Mouse (Mus musculus) liver, embryonic 13.5 days (tissue): ENCODE results near the gene Cdk10. TPM values are rescaled to one million over a fixed set of nuclear protein-coding genes. Genes with fewer than 3 reads are reported as not detected.
"Not testable (repeated sequence)": the region's sequence is repeated elsewhere in the genome, so short reads cannot be mapped to it uniquely, and the experiment has no call there.

Experiments
- ATAC-seq: fragments of 200-750 bp; cut with Nextera tagmentation; 2 replicates; pipeline ENCODE4 v1.8.0; 2017; ENCODE audit warnings: low read depth, mild to moderate bottlenecking, moderate number of reproducible peaks, moderate library complexity
- DNase-seq: peaks from one replicate; pipeline ENCODE4 v3.0.0; 2022
- H3K27ac ChIP-seq: fragments of 300-500 bp; sonication (generic); 2 replicates; pipeline ENCODE4 v1.5.1; 2015; ENCODE audit warnings: moderate library complexity, mild to moderate bottlenecking, inconsistent platforms
- H3K27me3 ChIP-seq: fragments of 300-500 bp; sonication (generic); 2 replicates; pipeline ENCODE4 v1.6.1; 2015; ENCODE audit warnings: mild to moderate bottlenecking, inconsistent platforms
- H3K36me3 ChIP-seq: fragments of 300-500 bp; sonication (generic); 2 replicates; pipeline ENCODE4 v1.6.1; 2015; ENCODE audit warnings: mild to moderate bottlenecking, inconsistent platforms
- H3K4me1 ChIP-seq: fragments of 300-500 bp; sonication (generic); replicated peaks from 2 replicates; pipeline ENCODE4 v1.6.1; 2015; ENCODE audit warnings: inconsistent platforms
- H3K4me2 ChIP-seq: fragments of 300-500 bp; sonication (generic); 2 replicates; pipeline ENCODE4 v1.6.1; 2015; ENCODE audit warnings: inconsistent platforms, mild to moderate bottlenecking, moderate library complexity
- H3K4me3 ChIP-seq: fragments of 300-500 bp; sonication (generic); replicated peaks from 2 replicates; pipeline ENCODE4 v1.5.1; 2015; ENCODE audit warnings: mild to moderate bottlenecking, inconsistent platforms
- H3K9ac ChIP-seq: fragments of 300-500 bp; sonication (generic); 2 replicates; pipeline ENCODE4 v1.6.1; 2015; ENCODE audit warnings: mild to moderate bottlenecking, inconsistent platforms
- H3K9me3 ChIP-seq: fragments of 300-500 bp; sonication (generic); replicated peaks from 2 replicates; pipeline ENCODE4 v1.6.1; 2016; ENCODE audit warnings: inconsistent platforms
- WGBS: fragments of 180-500 bp; shearing (Covaris S2); methylation state at CpG from one replicate; pipeline ENCODE4 v1.1.7; 2015; ENCODE audit not compliant: insufficient replicate concordance; 5-methylcytosine and 5-hydroxymethylcytosine counted together
- polyA plus RNA-seq: library from polyadenylated mRNA; unstranded; fragments of >200 nt; fragmentation: Nextera tagmentation; extraction: Ambion mirVana; gene quantifications from 2 replicates; pipeline ENCODE4 v1.2.1, GENCODE M21; 2015

The Cdk10 gene
- polyA plus RNA-seq, 1 experiment from 2014 or later = 12.0 TPM

DNA sequence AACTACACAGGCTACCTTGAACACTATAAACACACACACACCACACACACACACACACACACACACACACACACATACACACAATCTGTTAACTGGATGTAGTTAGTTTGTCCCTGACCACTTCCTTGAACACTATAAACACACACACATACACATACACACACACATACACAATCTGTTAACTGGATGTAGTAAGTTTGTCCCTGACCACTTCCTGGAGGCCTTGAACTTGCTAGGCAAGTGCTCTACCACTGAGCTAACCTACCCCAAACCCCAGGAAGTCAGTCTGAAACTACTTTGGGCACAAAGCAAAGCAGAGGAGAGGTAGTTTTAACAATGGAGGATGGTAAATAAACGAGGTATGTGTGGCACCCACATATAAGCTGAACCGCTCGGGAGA, 21.1 kb upstream of the Cdk10 start:
- Histone ChIP-seq H3K9me3 (no peaks in the 10 kb centered on the region), H3K27ac (no peak overlapping the region), H3K4me2 (no peak overlapping the region), H3K4me3 (no peak overlapping the region), H3K36me3 (peaks cover 44% of the 10 kb centered on the region), H3K27me3 (peaks cover 5% of the 10 kb centered on the region), H3K9ac (no peak overlapping the region), H3K4me1 (no peaks in the 10 kb centered on the region)
- DNase-seq = no peak
- no peak for ATAC-seq
- 72% methylated on average over 3 of the region's 3 CpGs for WGBS

DNA sequence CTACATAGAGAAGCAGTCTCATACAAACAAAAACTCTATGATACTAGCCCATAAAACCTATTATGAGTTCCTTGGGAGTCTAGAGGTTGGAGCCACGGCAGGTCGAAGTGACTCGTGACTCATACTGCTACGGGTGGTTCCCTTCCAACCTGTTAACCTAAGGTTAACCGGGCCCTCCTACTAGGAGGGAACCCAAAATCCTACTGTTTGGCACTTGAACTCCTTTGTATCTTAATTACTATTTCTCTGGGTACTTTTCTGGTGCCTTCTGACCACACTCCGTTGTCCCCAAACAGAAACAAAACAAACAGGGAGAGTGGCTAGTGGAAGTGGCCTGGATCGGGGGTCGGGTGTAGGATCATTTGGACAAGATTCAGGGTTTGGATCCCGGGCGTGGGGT, 12.8 kb upstream of the Cdk10 start:
- peak overlapping the region; percentile 99 for H3K4me3 ChIP-seq
- peak overlapping the region; percentile 98 for H3K9ac ChIP-seq
- H3K36me3 ChIP-seq = peaks cover 38% of the 10 kb centered on the region
- H3K9me3 ChIP-seq = no peaks in the 10 kb centered on the region
- 22% methylated on average over 10 of the region's 10 CpGs for WGBS
- peak overlapping the region; percentile 87 for H3K27ac ChIP-seq
- peaks cover 22% of the 10 kb centered on the region for H3K4me1 ChIP-seq
- H3K27me3 ChIP-seq = no peaks in the 10 kb centered on the region
- no peak for DNase-seq
- no peak for ATAC-seq
- H3K4me2 ChIP-seq = peak overlapping the region; percentile 96

DNA sequence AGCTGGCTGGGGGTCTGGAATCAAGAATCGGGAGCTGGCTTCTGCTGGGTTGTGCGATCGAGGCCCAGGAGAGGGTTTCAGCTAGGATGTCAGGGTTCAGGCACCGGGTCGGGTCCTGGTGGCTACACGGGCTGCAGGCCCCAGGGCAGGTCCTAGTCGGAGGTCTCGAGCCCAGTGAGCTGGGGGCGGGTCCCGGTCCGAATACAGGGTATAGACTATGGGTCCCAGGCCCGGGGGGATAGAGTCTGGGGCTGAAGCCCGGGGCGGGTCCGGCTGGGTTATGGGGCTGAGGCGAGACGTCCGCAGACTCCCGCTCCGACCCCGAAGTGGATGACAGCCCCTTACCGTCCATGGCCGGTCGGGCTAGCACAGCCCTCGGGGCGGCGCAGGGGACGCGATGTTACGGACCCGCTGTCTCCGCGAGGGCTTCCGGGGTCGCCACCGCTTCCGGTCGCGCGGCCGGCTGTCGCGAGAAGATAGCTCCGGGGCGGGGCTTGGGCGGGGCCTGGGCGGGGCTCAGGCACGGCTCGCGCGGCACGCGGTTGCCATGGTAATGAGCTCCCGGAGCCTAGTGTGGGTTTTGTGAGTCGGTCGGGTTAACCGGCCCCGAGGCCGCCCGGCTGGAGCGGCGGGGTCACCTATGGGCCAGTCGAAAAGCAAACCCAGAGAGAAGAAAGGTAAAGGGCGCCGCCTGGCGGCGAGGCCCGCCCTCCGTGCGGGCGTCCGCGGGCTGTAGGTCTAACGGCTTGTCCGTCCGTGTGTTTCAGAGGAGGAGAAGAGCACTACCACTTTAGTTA, 12.1 kb upstream of the Cdk10 start, which contains the start of the genes Chmp1a and Spata33:
TSS of gene Chmp1a (minus strand) at position 443 of the 797 bp plus-strand sequence.
TSS of gene Spata33 (plus strand) at position 512 of the 797 bp plus-strand sequence.
- Histone ChIP-seq H3K4me2 (peak within 1 kb of the TSS; percentile 96), H3K4me1 (peaks cover 22% of the 10 kb centered on the region), H3K9me3 (no peaks in the 10 kb centered on the region), H3K27me3 (peaks cover 3% of the 10 kb centered on the region; the same call in 1 of the 2 replicates), H3K36me3 (peaks cover 32% of the 10 kb centered on the region), H3K27ac (peak within 1 kb of the TSS; percentile 87), H3K4me3 (peak within 1 kb of the TSS; percentile 99), H3K9ac (peak within 1 kb of the TSS; percentile 98)
- ATAC-seq = peak; percentile 89
- 1% methylated on average over 76 of the region's 76 CpGs for WGBS
- peak; percentile 84 for DNase-seq

DNA sequence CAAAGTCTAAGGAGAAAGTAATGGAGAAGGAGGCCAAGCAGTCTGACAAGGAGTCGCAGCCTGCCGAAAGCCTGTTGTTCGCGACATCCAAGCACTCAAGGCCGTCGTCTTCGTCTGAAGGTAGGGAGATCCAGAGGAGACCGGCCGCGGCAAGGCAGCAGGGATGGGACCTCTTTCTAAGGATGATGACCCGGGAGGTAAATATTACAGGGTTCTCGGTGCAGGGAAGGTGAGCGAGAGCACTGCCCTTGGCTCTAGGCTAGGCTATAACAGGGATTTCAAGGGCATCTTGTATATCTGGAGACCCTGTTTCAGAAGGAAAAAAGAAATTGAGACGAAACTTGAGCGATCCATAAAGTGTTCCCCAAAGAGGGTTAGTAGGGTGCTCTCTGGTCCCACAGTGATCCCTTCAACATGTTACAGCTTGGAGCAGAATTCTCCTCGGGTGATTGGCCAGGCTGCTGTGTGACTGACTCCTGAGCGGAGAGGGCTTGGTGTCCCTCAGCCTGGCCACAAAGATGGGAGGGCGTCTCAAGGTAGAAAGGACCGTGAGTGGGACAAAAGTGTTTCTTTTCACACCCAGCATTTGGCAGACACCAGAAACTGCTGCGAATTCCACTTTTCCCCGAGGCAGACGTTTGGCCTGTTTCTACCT, 11.4 kb upstream of the Cdk10 start:
- Histone ChIP-seq H3K4me2 (peak overlapping the region; percentile 96), H3K9me3 (no peaks in the 10 kb centered on the region), H3K9ac (peak overlapping the region; percentile 98), H3K4me1 (peaks cover 22% of the 10 kb centered on the region), H3K4me3 (peak overlapping the region; percentile 99), H3K36me3 (peaks cover 24% of the 10 kb centered on the region), H3K27me3 (peaks cover 3% of the 10 kb centered on the region; the same call in 1 of the 2 replicates), H3K27ac (0 out of 2 replicates have a peak overlapping the region, but pooled peaks have one; percentile 19)
- WGBS = 22% methylated on average over 22 of the region's 22 CpGs
- DNase-seq (no peak), ATAC-seq (peak; percentile 18; the same call in 1 of the 2 replicates)

DNA sequence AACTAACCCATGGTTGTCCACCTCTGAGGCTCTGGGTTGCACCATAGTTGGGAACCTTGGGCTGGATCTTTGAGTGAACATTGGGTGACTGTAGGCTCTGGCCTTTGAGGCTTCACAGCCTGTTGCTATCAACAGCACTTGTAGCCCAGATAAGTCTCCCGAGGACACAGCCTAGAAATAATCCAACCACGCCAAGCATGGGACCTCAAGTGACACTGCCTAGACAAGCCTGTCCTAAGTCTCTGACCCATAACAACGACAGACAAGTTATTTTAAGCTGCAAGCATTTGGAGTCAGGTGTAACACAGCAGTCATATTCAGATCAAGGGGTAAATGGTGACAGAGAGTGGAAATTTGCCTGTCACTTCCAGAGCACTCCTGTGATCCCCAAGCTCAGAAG, 9.2 kb upstream of the Cdk10 start:
- H3K27me3 ChIP-seq = peaks cover 7% of the 10 kb centered on the region
- no peaks in the 10 kb centered on the region for H3K9me3 ChIP-seq
- ATAC-seq (no peak), DNase-seq (no peak)
- peaks cover 3% of the 10 kb centered on the region; the same call in 1 of the 2 replicates for H3K36me3 ChIP-seq
- WGBS = 29% methylated on average over 3 of the region's 3 CpGs
- H3K4me1 ChIP-seq = peaks cover 22% of the 10 kb centered on the region
- H3K9ac ChIP-seq = no peak overlapping the region
- H3K4me3 ChIP-seq = no peak overlapping the region
- H3K4me2 ChIP-seq = no peak overlapping the region
- no peak overlapping the region for H3K27ac ChIP-seq

DNA sequence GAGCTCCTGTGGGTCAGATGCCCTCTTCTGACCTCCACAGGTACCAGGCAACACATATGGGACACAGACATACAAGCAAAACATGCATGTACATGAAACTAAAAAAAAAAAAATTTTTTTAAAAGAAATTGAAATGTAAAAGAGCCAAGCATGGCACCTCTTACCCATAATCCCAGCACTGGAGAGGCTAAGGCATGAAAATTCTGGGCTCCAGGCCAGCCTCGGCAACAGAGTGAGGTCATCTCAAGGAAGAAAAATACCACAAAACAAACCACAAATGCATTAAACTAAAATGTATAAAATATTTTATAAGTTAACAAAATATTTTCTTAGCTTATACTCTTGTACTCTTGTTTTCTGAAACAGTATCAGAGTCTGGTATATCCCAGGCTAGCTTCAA, 3.7 kb upstream of the Cdk10 start:
- H3K27me3 ChIP-seq = peaks cover 7% of the 10 kb centered on the region
- no peak overlapping the region for H3K27ac ChIP-seq
- WGBS = 46% methylated on average over 1 of the region's 1 CpGs
- ATAC-seq = no peak
- H3K36me3 ChIP-seq = no peaks in the 10 kb centered on the region
- H3K4me1 ChIP-seq = peaks cover 16% of the 10 kb centered on the region
- no peak overlapping the region for H3K9ac ChIP-seq
- H3K4me3 ChIP-seq = no peak overlapping the region
- no peak overlapping the region for H3K4me2 ChIP-seq
- no peaks in the 10 kb centered on the region for H3K9me3 ChIP-seq
- no peak for DNase-seq

DNA sequence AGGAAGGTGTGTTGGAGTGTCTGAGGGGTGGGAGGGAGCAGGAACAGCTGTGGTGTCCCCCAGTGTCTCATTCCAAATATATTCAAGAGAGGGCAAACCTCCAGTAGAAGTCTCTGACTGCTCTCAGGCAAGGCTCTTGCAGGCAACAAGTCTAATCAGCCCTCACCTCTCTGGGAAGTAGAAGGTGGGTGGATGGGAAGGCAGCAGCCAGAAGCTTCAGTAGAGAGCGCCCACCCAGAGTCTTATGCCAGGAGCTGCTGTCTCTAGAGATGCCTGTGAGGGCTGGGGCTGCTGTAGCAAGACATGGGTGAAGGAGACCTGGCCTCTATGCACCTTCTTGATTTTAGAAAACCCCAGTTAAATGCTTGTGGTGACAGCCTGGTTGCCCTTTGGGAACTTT, 3.8 kb downstream of the Cdk10 start:
- ATAC-seq = no peak
- H3K36me3 ChIP-seq = peaks cover 26% of the 10 kb centered on the region; the same call in 1 of the 2 replicates
- H3K9me3 ChIP-seq = no peaks in the 10 kb centered on the region
- no peak overlapping the region for H3K4me3 ChIP-seq
- H3K4me2 ChIP-seq = no peak overlapping the region
- H3K4me1 ChIP-seq = peaks cover 19% of the 10 kb centered on the region
- 94% methylated on average over 1 of the region's 1 CpGs for WGBS
- H3K27me3 ChIP-seq = peaks cover 2% of the 10 kb centered on the region; the same call in 1 of the 2 replicates
- DNase-seq = no peak
- H3K9ac ChIP-seq = no peak overlapping the region
- H3K27ac ChIP-seq = no peak overlapping the region

DNA sequence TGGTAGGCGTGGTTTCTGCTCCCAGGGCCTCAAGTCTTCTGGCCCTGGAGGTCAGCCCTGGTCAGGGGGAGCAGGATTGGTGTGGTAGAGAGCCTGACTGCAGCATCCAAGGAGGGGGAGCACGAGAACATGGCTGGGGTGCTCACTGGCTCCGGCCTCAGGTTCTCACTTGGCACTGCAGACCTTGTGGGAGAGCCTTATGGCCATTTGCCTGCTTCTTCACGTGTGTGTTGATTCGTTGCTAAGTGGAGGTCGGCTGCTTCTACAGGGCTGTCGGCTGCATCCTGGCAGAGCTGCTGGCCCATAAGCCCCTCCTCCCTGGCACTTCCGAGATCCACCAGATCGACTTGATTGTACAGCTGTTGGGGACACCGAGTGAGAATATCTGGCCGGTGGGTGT, 5.7 kb downstream of the Cdk10 start:
- H3K27ac ChIP-seq, H3K4me2 ChIP-seq, ATAC-seq, H3K4me3 ChIP-seq, DNase-seq, H3K9me3 ChIP-seq, H3K9ac ChIP-seq: not testable (repeated sequence)
- 77% methylated on average over 11 of the region's 11 CpGs for WGBS
- H3K27me3 ChIP-seq = peaks cover 21% of the 10 kb centered on the region
- peaks cover 15% of the 10 kb centered on the region for H3K4me1 ChIP-seq
- peaks cover 26% of the 10 kb centered on the region; the same call in 1 of the 2 replicates for H3K36me3 ChIP-seq

DNA sequence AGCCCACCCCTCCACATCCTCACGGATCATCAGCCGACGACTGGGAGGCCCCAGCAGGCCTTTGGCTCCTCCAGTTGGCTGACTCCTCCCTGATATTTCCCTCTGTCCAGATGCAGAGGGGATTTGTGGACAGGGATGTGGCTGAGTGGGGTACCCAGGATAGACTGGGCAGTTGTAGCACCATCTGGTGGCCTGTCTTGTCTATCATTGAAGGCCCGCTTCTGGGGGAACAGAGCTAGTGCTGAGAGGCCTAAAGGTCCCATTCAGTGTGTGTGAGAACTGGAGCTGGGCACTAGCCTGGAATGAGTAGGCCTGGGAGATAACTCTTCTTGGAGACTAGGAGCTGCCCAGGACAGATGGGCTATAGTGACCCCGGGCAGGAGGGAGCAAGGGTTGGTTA, 7.1 kb downstream of the Cdk10 start:
- Histone ChIP-seq H3K27ac (no peak overlapping the region), H3K4me2 (no peak overlapping the region), H3K27me3 (peaks cover 28% of the 10 kb centered on the region), H3K36me3 (peaks cover 22% of the 10 kb centered on the region; the same call in 1 of the 2 replicates), H3K9me3 (no peaks in the 10 kb centered on the region), H3K4me1 (peaks cover 21% of the 10 kb centered on the region), H3K9ac (no peak overlapping the region), H3K4me3 (no peak overlapping the region)
- DNase-seq = no peak
- no peak for ATAC-seq
- WGBS = 73% methylated on average over 5 of the region's 5 CpGs

DNA sequence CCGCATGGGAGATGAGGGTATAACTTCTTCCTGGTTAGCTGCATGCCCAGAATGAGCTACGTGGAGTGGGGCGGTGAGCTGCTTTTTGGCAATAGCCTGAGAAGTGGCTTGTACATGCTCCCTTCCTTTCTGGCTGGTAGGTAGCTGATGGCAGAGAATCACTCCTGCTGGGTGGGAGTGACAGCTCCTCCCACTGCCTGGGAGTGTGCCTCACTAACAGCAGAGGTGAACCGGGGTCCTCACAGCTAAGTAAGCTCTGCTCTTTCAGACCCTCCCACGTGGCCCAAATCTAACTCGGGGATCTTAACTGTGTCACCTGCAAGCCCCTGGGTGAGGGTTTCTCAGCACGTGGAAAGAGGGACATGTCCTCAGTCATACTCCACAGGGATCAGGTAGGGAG, 7.9 kb downstream of the Cdk10 start:
- no peaks in the 10 kb centered on the region for H3K9me3 ChIP-seq
- whole genome bisulfite sequencing = 44% methylated on average over 7 of the region's 7 CpGs
- ATAC-seq (no peak), DNase-seq (no peak)
- peaks cover 23% of the 10 kb centered on the region for H3K4me1 ChIP-seq
- H3K27ac ChIP-seq = no peak overlapping the region
- H3K9ac ChIP-seq = no peak overlapping the region
- no peak overlapping the region for H3K4me3 ChIP-seq
- H3K4me2 ChIP-seq = no peak overlapping the region
- peaks cover 33% of the 10 kb centered on the region for H3K27me3 ChIP-seq
- peaks cover 18% of the 10 kb centered on the region; the same call in 1 of the 2 replicates for H3K36me3 ChIP-seq

DNA sequence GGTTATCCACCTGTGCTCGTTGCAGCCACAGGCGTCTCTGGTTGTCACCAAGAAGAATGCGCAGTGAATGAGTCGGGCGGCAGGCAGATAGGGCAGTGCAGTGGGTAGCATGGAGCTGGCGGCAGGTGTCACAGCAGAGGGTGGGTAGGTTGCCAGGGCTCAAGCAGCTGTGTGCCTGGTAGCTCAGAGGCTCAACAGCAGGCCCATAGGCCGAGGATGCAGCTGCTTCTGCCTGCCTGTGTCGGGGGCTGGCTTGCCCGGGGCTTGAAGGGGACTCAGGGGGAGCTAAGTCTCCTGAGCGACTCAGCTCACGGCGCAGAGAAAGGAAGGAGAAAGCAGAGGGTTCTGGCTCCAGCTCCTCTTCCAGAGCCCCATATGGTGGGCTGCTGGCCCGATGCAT, 8.7 kb downstream of the Cdk10 start:
- DNase-seq (no peak), ATAC-seq (no peak)
- no peak overlapping the region for H3K4me2 ChIP-seq
- peaks cover 23% of the 10 kb centered on the region for H3K4me1 ChIP-seq
- H3K4me3 ChIP-seq = no peak overlapping the region
- H3K36me3 ChIP-seq = 0 out of 2 replicates have a peak, but pooled peaks cover 11% of the 10 kb centered on the region
- no peaks in the 10 kb centered on the region for H3K9me3 ChIP-seq
- WGBS = 49% methylated on average over 11 of the region's 13 CpGs
- H3K27ac ChIP-seq = no peak overlapping the region
- peaks cover 33% of the 10 kb centered on the region for H3K27me3 ChIP-seq
- H3K9ac ChIP-seq = no peak overlapping the region
